Mouse (Mus musculus): ENCODE measurements around the gene Rpa1.

DNA sequence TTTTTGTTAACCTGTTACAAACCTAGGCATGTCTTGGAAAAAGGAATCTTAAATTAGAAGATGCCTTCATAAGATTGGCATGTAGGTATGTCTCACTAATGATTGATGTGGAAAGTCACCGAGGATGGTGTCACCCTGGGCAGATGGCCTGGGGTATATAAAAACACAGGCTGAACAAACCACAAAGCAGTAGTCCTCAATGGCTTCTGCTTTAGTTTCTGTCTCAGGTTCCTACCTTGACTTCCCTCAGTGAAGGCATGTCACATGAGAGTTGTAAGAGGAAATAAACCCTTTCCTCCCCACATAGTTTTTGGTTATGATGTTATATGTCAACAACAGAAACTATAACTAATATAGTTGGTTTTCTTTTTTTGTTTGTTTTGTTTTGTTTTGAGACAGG lies 47.5 kb upstream of the Rpa1 start:
- TF ChIP-seq GATA1 (IDR thresholded peaks at IDR 0.05; ENCODE audit: borderline replicate concordance, low read length) (no peak), FLI1 (IDR thresholded peaks at IDR 0.05; ENCODE audit: low read length) (no peak)
